Mouse (Mus musculus) myocyte (in vitro differentiated cells): ENCODE data around the gene Caskin2.

Experiments used
- MAX ChIP-seq: IDR thresholded peaks from one replicate; pipeline ENCODE4 v1.6.1; 2011; ENCODE audit warnings: low read depth, mild to moderate bottlenecking, control low read depth
- MYOD1 ChIP-seq, 3 experiments: IDR thresholded peaks; one replicate each; pipeline ENCODE4 v1.6.1; 2011; ENCODE audit warnings: control low read depth in 2 of 3, low read depth in 2 of 3, mild to moderate bottlenecking in 2 of 3, moderate library complexity in 1 of 3; ENCODE audit not compliant: insufficient read length in 2 of 3, control insufficient read depth in 1 of 3
- POLR2A ChIP-seq: IDR thresholded peaks from one replicate; pipeline ENCODE4 v1.6.1; 2011; ENCODE audit warnings: low read depth, mild to moderate bottlenecking, control low read depth, moderate library complexity; ENCODE audit not compliant: insufficient read length
- TCF3 ChIP-seq: IDR thresholded peaks from one replicate; pipeline ENCODE4 v1.6.1; 2011; ENCODE audit warnings: low read depth, control low read depth; ENCODE audit not compliant: insufficient read length
- USF1 ChIP-seq: IDR thresholded peaks from one replicate; pipeline ENCODE4 v1.6.1; 2011; ENCODE audit warnings: low read depth, mild to moderate bottlenecking, control low read depth, moderate library complexity

DNA sequence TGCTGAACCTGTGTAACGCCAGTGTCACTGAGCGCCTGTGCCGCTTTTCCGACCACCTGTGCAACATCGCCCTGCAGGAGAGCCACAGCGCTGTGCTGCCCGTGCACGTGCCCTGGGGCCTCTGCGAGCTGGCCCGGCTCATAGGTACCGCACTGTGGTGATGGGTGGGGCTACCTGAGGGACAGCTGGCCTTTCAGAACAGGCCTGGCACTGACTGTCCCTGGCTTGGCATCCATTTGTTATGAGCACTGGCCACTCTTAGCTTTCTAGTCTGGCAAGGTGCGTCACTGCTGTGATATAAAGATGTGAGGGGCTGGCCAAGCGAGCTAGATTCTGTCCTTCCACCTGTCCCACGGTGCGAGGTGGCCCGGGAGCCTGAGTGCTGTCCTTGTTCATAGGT is 21.5 kb downstream of the Caskin2 start:
- no peak for TF ChIP-seq MYOD1 (IDR thresholded peaks at IDR 0.05; ENCODE audit: control insufficient read depth in 1 of 3, insufficient read length in 2 of 3, low read depth in 2 of 3)
- no peak for TF ChIP-seq USF1
- no peak for TF ChIP-seq MAX
- no peak for TF ChIP-seq TCF3
- no peak for TF ChIP-seq POLR2A
